ENCODE assay signal across 20 mouse cellular contexts in genomic region chr3:84347426-84347825, GRCm38 (mm10). TPM values are rescaled to one million over a fixed set of nuclear protein-coding genes. Genes with fewer than 3 reads are reported as not detected.
DNase-seq lines count a peak whose midpoint lies in the region; ATAC-seq lines count a peak whose summit lies in the region.
"Had no signal": no experiment of that assay in that cellular context is flagged by ENCODE, and none has a peak within 500 bp of the region (broad histone marks: within the 10 kb centered on the region; RNA-seq: fewer than 3 reads in every experiment).

No protein-coding gene starts in this region.

- no peak overlapping the region for H3K4me2 ChIP-seq in midbrain, embryonic 13.5 days (replicated peaks)
- H3K4me2 ChIP-seq: embryonic facial prominence, embryonic 15.5 days; hindbrain, embryonic 14.5 days; liver, embryonic 11.5 days; lung, embryonic 14.5 days; midbrain, embryonic 12.5 days had no signal

- H3K9ac ChIP-seq in midbrain, embryonic 13.5 days (replicated peaks) = no peak overlapping the region
- H3K9ac ChIP-seq: embryonic facial prominence, embryonic 15.5 days; hindbrain, embryonic 14.5 days; lung, embryonic 14.5 days; midbrain, embryonic 12.5 days had no signal

- intact Hi-C loops in left cerebral cortex, postnatal 36 days (cut with DNase I) = no loop called here

- H3K4me3 ChIP-seq in midbrain, embryonic 10.5 days = no peak overlapping the region
- no peak overlapping the region for H3K4me3 ChIP-seq in midbrain, embryonic 13.5 days (replicated peaks)
- H3K4me3 ChIP-seq: embryonic facial prominence, embryonic 15.5 days; forebrain, embryonic 10.5 days; midbrain, embryonic 12.5 days; myocyte had no signal

- peaks cover 50% of the 10 kb centered on the region for H3K4me1 ChIP-seq in midbrain, embryonic 10.5 days
- H3K4me1 ChIP-seq in midbrain, embryonic 13.5 days (replicated peaks) = peaks cover 16% of the 10 kb centered on the region

- no peak for ATAC-seq in midbrain, embryonic 13.5 days
- ATAC-seq: intestine, embryonic 16.5 days had no signal

- peak overlapping the region; percentile 46; the same call in 1 of the 2 replicates for H3K27ac ChIP-seq in midbrain, embryonic 10.5 days (replicated peaks)
- no peak overlapping the region for H3K27ac ChIP-seq in midbrain, embryonic 13.5 days
- H3K27ac ChIP-seq: embryonic facial prominence, embryonic 15.5 days; forebrain, embryonic 10.5 days; hindbrain, embryonic 14.5 days; macrophage; midbrain, embryonic 12.5 days had no signal

- peak; percentile 52 for DNase-seq in embryo, embryonic 10 days (ENCODE audit: low spot score)
- DNase-seq in embryo, embryonic 9.5 days (ENCODE audit: extremely low spot score) = no peak
- no peak for DNase-seq in midbrain, embryonic 10.5 days (ENCODE audit: low spot score)
- DNase-seq in adrenal gland, postnatal 25 days = peak; percentile 38
- DNase-seq in yolk sac, embryonic 10.5 days (ENCODE audit: low spot score) = peak; percentile 38
- DNase-seq in lung, postnatal 14 days = no peak
- no peak for DNase-seq in left cerebral cortex, postnatal 36 days (ENCODE audit: low spot score in 2 of 2)
- DNase-seq: cerebellum, adult 11-12 months; gastrocnemius, postnatal 14 days; thymus, postnatal 14 days had no signal

- H3K27me3 ChIP-seq in midbrain, embryonic 10.5 days (ENCODE audit: low read depth, poor library complexity, severe bottlenecking) = peaks cover 49% of the 10 kb centered on the region
- peaks cover 12% of the 10 kb centered on the region for H3K27me3 ChIP-seq in midbrain, embryonic 13.5 days
- H3K27me3 ChIP-seq: embryonic facial prominence, embryonic 15.5 days had no signal

- 74% methylated on average over 4 of the region's 4 CpGs for whole genome bisulfite sequencing in midbrain, embryonic 10.5 days
- 81% methylated on average over 4 of the region's 4 CpGs for WGBS in midbrain, embryonic 13.5 days

- H3K9me3 ChIP-seq in midbrain, embryonic 10.5 days (replicated peaks) = no peaks in the 10 kb centered on the region
- no peaks in the 10 kb centered on the region for H3K9me3 ChIP-seq in midbrain, embryonic 13.5 days
- H3K9me3 ChIP-seq: embryonic facial prominence, embryonic 15.5 days; forebrain, embryonic 10.5 days; midbrain, embryonic 12.5 days had no signal

- no peaks in the 10 kb centered on the region for H3K36me3 ChIP-seq in midbrain, embryonic 10.5 days
- H3K36me3 ChIP-seq in midbrain, embryonic 13.5 days = no peaks in the 10 kb centered on the region
- H3K36me3 ChIP-seq: embryonic facial prominence, embryonic 15.5 days; forebrain, embryonic 10.5 days; midbrain, embryonic 12.5 days had no signal

RNA-seq across cellular contexts. Expression of gene Trim2, which starts 40.7 kb away (rescaled TPM):
- 81.7 and 116 TPM in 2 replicates for polyA plus RNA-seq in midbrain, embryonic 10.5 days (2016; fragmentation: Nextera tagmentation; extraction: Ambion mirVana)
- 165 and 177 TPM in 2 replicates for polyA plus RNA-seq in midbrain, embryonic 13.5 days (2015; fragmentation: Nextera tagmentation; extraction: Ambion mirVana)
- 71.7 and 83.1 TPM in 2 replicates for total RNA-seq in adrenal gland, postnatal 25 days (2021)
- total RNA-seq in left cerebral cortex, postnatal 36 days (2021) = 100 to 1,000 TPM; 246 to 252 TPM

Comparison
In these comparisons a context has a peak if more than half of its experiments do, and no peak if none do; other contexts are left out.
1. DNase-seq: peak in embryo, embryonic 10 days (single experiment), adrenal gland, postnatal 25 days (single experiment) and yolk sac, embryonic 10.5 days (single experiment); none in embryo, embryonic 9.5 days (single experiment), midbrain, embryonic 10.5 days (single experiment), lung, postnatal 14 days (single experiment) and left cerebral cortex, postnatal 36 days (0 of 2).